Mouse (Mus musculus): ENCODE results near the gene Nrbp1. TPM values are rescaled to one million over a fixed set of nuclear protein-coding genes. Genes with fewer than 3 reads are reported as not detected.

Nrbp1 gene
- polyA plus RNA-seq, 1 experiment from 2014 or later = 160 TPM

- ATAC-seq (no peak), DNase-seq (ENCODE audit: low spot score) (no peak)
- peaks cover 64% of the 10 kb centered on the region for H3K36me3 ChIP-seq (ENCODE audit: control insufficient read depth, insufficient read depth, low read length)
These were observed 43.6 kb upstream of the Nrbp1 start for GRCm38 (mm10) chr5:31197072-31197471.

GRCm38 (mm10) chr5:31198170-31198569 lies 42.5 kb upstream of the Nrbp1 start:
- Histone ChIP-seq H3K4me2 (ENCODE audit: low read length) (no peak overlapping the region), H3K36me3 (ENCODE audit: control insufficient read depth, insufficient read depth, low read length) (peaks cover 71% of the 10 kb centered on the region), H3K27ac (ENCODE audit: low read depth, low read length) (no peak overlapping the region)

More at GRCm38 (mm10) chr5:31197072-31197471, 43.6 kb upstream of the Nrbp1 start:
- no peak overlapping the region for H3K4me2 ChIP-seq (ENCODE audit: low read length)
- H3K27ac ChIP-seq (ENCODE audit: low read depth, low read length) = no peak overlapping the region
- peaks cover 17% of the 10 kb centered on the region for H3K4me1 ChIP-seq (ENCODE audit: control insufficient read depth, insufficient read depth, low read length)
- H3K9ac ChIP-seq (ENCODE audit: low read length) = no peak overlapping the region
- H3K4me3 ChIP-seq (ENCODE audit: low read depth, low read length) = no peak overlapping the region
- WGBS = 90% methylated on average over 12 of the region's 12 CpGs
- no peaks in the 10 kb centered on the region for H3K27me3 ChIP-seq (replicated peaks; ENCODE audit: control insufficient read depth, insufficient read depth, low read length)
- 0 out of 2 replicates have a peak, but pooled peaks cover 3% of the 10 kb centered on the region for H3K9me3 ChIP-seq (replicated peaks; ENCODE audit: control insufficient read depth, low read length)

GRCm38 (mm10) chr5:31198616-31199320 lies 41.9 kb upstream of the Nrbp1 start:
- H3K27ac ChIP-seq (ENCODE audit: low read depth, low read length) = no peak overlapping the region
- DNase-seq (ENCODE audit: low spot score) (no peak), ATAC-seq (no peak)
- H3K9ac ChIP-seq (ENCODE audit: low read length) = no peak overlapping the region
- no peak overlapping the region for H3K4me3 ChIP-seq (ENCODE audit: low read depth, low read length)
- H3K4me1 ChIP-seq (ENCODE audit: control insufficient read depth, insufficient read depth, low read length) = peaks cover 19% of the 10 kb centered on the region
- no peaks in the 10 kb centered on the region for H3K27me3 ChIP-seq (replicated peaks; ENCODE audit: control insufficient read depth, insufficient read depth, low read length)
- 75% methylated on average over 5 of the region's 5 CpGs for WGBS
- peaks cover 77% of the 10 kb centered on the region for H3K36me3 ChIP-seq (ENCODE audit: control insufficient read depth, insufficient read depth, low read length)
- no peak overlapping the region for H3K4me2 ChIP-seq (ENCODE audit: low read length)
- 0 out of 2 replicates have a peak, but pooled peaks cover 3% of the 10 kb centered on the region for H3K9me3 ChIP-seq (replicated peaks; ENCODE audit: control insufficient read depth, low read length)

More at GRCm38 (mm10) chr5:31198170-31198569, 42.5 kb upstream of the Nrbp1 start:
- DNase-seq (ENCODE audit: low spot score) = no peak
- Histone ChIP-seq H3K27me3 (replicated peaks; ENCODE audit: control insufficient read depth, insufficient read depth, low read length) (no peaks in the 10 kb centered on the region), H3K4me3 (ENCODE audit: low read depth, low read length) (no peak overlapping the region), H3K9ac (ENCODE audit: low read length) (no peak overlapping the region), H3K9me3 (replicated peaks; ENCODE audit: control insufficient read depth, low read length) (0 out of 2 replicates have a peak, but pooled peaks cover 3% of the 10 kb centered on the region), H3K4me1 (ENCODE audit: control insufficient read depth, insufficient read depth, low read length) (peaks cover 19% of the 10 kb centered on the region)
- ATAC-seq = no peak
- WGBS = 81% methylated on average over 9 of the region's 9 CpGs

- peaks cover 83% of the 10 kb centered on the region for H3K36me3 ChIP-seq (ENCODE audit: control insufficient read depth, insufficient read depth, low read length)
- no peak overlapping the region for H3K9ac ChIP-seq (ENCODE audit: low read length)
- 0 out of 2 replicates have a peak, but pooled peaks cover 3% of the 10 kb centered on the region for H3K9me3 ChIP-seq (replicated peaks; ENCODE audit: control insufficient read depth, low read length)
- H3K27me3 ChIP-seq (replicated peaks; ENCODE audit: control insufficient read depth, insufficient read depth, low read length) = no peaks in the 10 kb centered on the region
- H3K4me1 ChIP-seq (ENCODE audit: control insufficient read depth, insufficient read depth, low read length) = peaks cover 15% of the 10 kb centered on the region
- DNase-seq (ENCODE audit: low spot score) (no peak), ATAC-seq (no peak)
- H3K27ac ChIP-seq (ENCODE audit: low read depth, low read length) = no peak overlapping the region
- H3K4me3 ChIP-seq (ENCODE audit: low read depth, low read length) = no peak overlapping the region
- WGBS = 95% methylated on average over 19 of the region's 19 CpGs
- H3K4me2 ChIP-seq (ENCODE audit: low read length) = no peak overlapping the region
These were observed 41.3 kb upstream of the Nrbp1 start for GRCm38 (mm10) chr5:31199321-31199892.

GRCm38 (mm10) chr5:31199893-31200292 lies 40.8 kb upstream of the Nrbp1 start:
- H3K4me3 ChIP-seq (ENCODE audit: low read depth, low read length) = no peak overlapping the region
- DNase-seq (ENCODE audit: low spot score) = no peak
- 85% methylated on average over 9 of the region's 9 CpGs for WGBS
- H3K27ac ChIP-seq (ENCODE audit: low read depth, low read length) = no peak overlapping the region
- H3K36me3 ChIP-seq (ENCODE audit: control insufficient read depth, insufficient read depth, low read length) = peaks cover 83% of the 10 kb centered on the region
- no peaks in the 10 kb centered on the region for H3K27me3 ChIP-seq (replicated peaks; ENCODE audit: control insufficient read depth, insufficient read depth, low read length)
- ATAC-seq = no peak
- H3K9me3 ChIP-seq (replicated peaks; ENCODE audit: control insufficient read depth, low read length) = 0 out of 2 replicates have a peak, but pooled peaks cover 3% of the 10 kb centered on the region
- no peak overlapping the region for H3K4me2 ChIP-seq (ENCODE audit: low read length)
- no peak overlapping the region for H3K9ac ChIP-seq (ENCODE audit: low read length)
- H3K4me1 ChIP-seq (ENCODE audit: control insufficient read depth, insufficient read depth, low read length) = peaks cover 15% of the 10 kb centered on the region

- Histone ChIP-seq H3K27ac (ENCODE audit: low read depth, low read length) (no peak overlapping the region), H3K4me2 (ENCODE audit: low read length) (no peak overlapping the region), H3K9ac (ENCODE audit: low read length) (no peak overlapping the region), H3K36me3 (ENCODE audit: control insufficient read depth, insufficient read depth, low read length) (peaks cover 83% of the 10 kb centered on the region), H3K27me3 (replicated peaks; ENCODE audit: control insufficient read depth, insufficient read depth, low read length) (no peaks in the 10 kb centered on the region), H3K4me3 (ENCODE audit: low read depth, low read length) (0 out of 2 replicates have a peak overlapping the region, but pooled peaks have one; percentile 86), H3K9me3 (replicated peaks; ENCODE audit: control insufficient read depth, low read length) (0 out of 2 replicates have a peak, but pooled peaks cover 3% of the 10 kb centered on the region), H3K4me1 (ENCODE audit: control insufficient read depth, insufficient read depth, low read length) (peaks cover 15% of the 10 kb centered on the region)
- DNase-seq (ENCODE audit: low spot score) (no peak), ATAC-seq (no peak)
- WGBS = 90% methylated on average over 27 of the region's 27 CpGs
These were observed 40.3 kb upstream of the Nrbp1 start for GRCm38 (mm10) chr5:31200327-31200768.

GRCm38 (mm10) chr5:31201042-31201741 lies 39.5 kb upstream of the Nrbp1 start:
- peak; percentile 4 for DNase-seq (ENCODE audit: low spot score)
- Histone ChIP-seq H3K36me3 (ENCODE audit: control insufficient read depth, insufficient read depth, low read length) (peaks cover 83% of the 10 kb centered on the region), H3K27ac (ENCODE audit: low read depth, low read length) (peak overlapping the region; percentile 76; the same call in 1 of the 2 replicates), H3K9me3 (replicated peaks; ENCODE audit: control insufficient read depth, low read length) (0 out of 2 replicates have a peak, but pooled peaks cover 3% of the 10 kb centered on the region), H3K27me3 (replicated peaks; ENCODE audit: control insufficient read depth, insufficient read depth, low read length) (no peaks in the 10 kb centered on the region), H3K4me2 (ENCODE audit: low read length) (peak overlapping the region; percentile 95), H3K4me3 (ENCODE audit: low read depth, low read length) (peak overlapping the region; percentile 86), H3K4me1 (ENCODE audit: control insufficient read depth, insufficient read depth, low read length) (peaks cover 15% of the 10 kb centered on the region), H3K9ac (ENCODE audit: low read length) (peak overlapping the region; percentile 93)
- WGBS = 21% methylated on average over 13 of the region's 13 CpGs
- no peak for ATAC-seq

GRCm38 (mm10) chr5:31201742-31202590 lies 38.7 kb upstream of the Nrbp1 start, which contains the start of gene Zfp513:
Zfp513 (minus strand) TSS chr5:31202303.
- DNase-seq (ENCODE audit: low spot score) (peak; percentile 99), ATAC-seq (peak; percentile 98)
- peak within 1 kb of the TSS; percentile 95 for H3K4me2 ChIP-seq (ENCODE audit: low read length)
- H3K9ac ChIP-seq (ENCODE audit: low read length) = peak within 1 kb of the TSS; percentile 93
- H3K4me1 ChIP-seq (ENCODE audit: control insufficient read depth, insufficient read depth, low read length) = peaks cover 15% of the 10 kb centered on the region
- peak within 1 kb of the TSS; percentile 82 for H3K27ac ChIP-seq (ENCODE audit: low read depth, low read length)
- peak within 1 kb of the TSS; percentile 86 for H3K4me3 ChIP-seq (ENCODE audit: low read depth, low read length)
- H3K27me3 ChIP-seq (replicated peaks; ENCODE audit: control insufficient read depth, insufficient read depth, low read length) = no peaks in the 10 kb centered on the region
- 0 out of 2 replicates have a peak, but pooled peaks cover 3% of the 10 kb centered on the region for H3K9me3 ChIP-seq (replicated peaks; ENCODE audit: control insufficient read depth, low read length)
- H3K36me3 ChIP-seq (ENCODE audit: control insufficient read depth, insufficient read depth, low read length) = peaks cover 83% of the 10 kb centered on the region
- under 1% methylated on average over 53 of the region's 53 CpGs for WGBS
